Mouse (Mus musculus): ENCODE data around the gene Fbxw7.

DNA sequence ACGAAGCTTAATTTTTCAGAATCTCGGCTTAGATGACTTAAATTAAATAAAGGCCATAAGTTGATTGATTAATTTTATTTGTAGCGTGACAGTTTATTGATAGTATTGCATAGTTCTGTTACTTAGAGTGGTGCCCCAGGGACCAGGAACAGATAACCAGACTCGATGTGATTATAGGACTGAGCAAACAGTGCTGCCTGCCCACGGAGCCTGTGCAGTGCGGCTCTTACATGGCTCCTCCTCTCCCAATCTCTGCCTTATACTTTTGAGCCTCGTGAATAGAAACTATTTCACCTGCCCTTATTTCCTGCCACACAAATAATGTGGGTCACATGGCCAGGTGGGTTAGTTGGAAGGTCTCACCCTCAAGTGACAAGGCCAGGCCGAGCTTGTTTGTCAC lies 82.9 kb downstream of the Fbxw7 start:
- no peak for TF ChIP-seq CTCF (IDR thresholded peaks at IDR 0.05; ENCODE audit: insufficient read depth, low read depth, low read length)
- TF ChIP-seq POLR2A (IDR thresholded peaks at IDR 0.05; ENCODE audit: insufficient read depth, low read depth, low read length), result no peak

Data from olfactory bulb, adult 2 months (tissue).